Mouse (Mus musculus) cerebellum, adult 2 months (tissue): ENCODE measurements around the gene Slc16a10.

Source experiments
- CTCF ChIP-seq: fragments of 200-500 bp; IDR thresholded peaks from 2 replicates; pipeline ENCODE4 v1.5.1; 2011; ENCODE audit warnings: low read depth, mild to moderate bottlenecking, control low read depth, low read length, moderate library complexity, borderline replicate concordance; ENCODE audit not compliant: insufficient read depth
- POLR2A ChIP-seq: fragments of 200-500 bp; IDR thresholded peaks from 2 replicates; pipeline ENCODE4 v1.6.1; 2011; ENCODE audit warnings: low read length, control low read depth, borderline replicate concordance; ENCODE audit not compliant: insufficient read depth

GRCm38 (mm10) chr10:40093526-40093925 lies 48.5 kb downstream of the Slc16a10 start:
- no peak for TF ChIP-seq CTCF
- TF ChIP-seq POLR2A = no peak
